17 mouse cellular contexts compared by ENCODE assay signal in the genomic region with DNA sequence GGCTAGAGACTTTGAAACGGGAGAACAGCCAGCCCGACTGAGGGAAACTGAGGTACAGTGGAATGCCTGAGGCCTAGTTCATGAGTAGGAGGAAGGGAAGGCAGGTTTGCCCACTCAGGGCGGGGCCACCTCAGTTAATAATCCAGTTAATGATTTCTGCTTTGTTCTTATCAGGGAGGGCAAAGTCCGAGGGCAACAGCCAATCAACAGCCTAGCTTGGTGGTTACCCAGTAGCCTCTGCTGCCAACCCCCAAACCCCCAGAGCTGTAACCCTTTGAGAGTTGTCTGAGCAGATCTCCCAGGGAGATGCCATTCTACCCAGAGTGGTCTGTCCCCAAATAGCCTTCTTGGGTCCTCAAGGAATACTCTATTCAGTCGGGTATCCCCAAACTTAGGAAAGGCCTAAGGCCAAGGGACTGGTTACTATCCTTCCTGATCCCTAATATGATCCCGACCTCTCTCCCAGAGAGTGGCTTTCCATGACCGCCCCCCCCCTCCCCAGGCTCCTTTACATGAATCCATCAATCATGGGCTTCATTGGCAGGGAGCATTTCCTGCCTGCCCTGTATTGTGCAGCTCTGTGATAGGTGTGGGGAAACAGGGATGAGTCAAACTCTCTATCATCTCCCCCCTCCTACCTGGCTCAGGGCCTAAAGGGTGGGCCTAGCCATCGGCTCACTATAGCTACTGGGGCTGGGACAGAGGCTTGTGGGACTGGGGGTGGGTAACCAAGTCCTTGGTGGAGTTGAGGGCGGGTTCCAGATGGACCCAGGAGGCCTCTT. TPM values are rescaled to one million over a fixed set of nuclear protein-coding genes. Genes with fewer than 3 reads are reported as not detected.
DNase-seq lines count a peak whose midpoint lies in the region; ATAC-seq lines count a peak whose summit lies in the region.
"Had no signal": no experiment of that assay in that cellular context is flagged by ENCODE, and none has a peak within 500 bp of the region (broad histone marks: within the 10 kb centered on the region; RNA-seq: fewer than 3 reads in every experiment).

No protein-coding gene starts in this region.

- H3K27me3 ChIP-seq in kidney, embryonic 15.5 days = peaks cover 11% of the 10 kb centered on the region; the same call in 1 of the 2 replicates
- peaks cover 53% of the 10 kb centered on the region for H3K27me3 ChIP-seq in liver, embryonic 12.5 days (replicated peaks)
- no peaks in the 10 kb centered on the region for H3K27me3 ChIP-seq in stomach, embryonic 16.5 days (ENCODE audit: control insufficient read depth, insufficient read depth, low read length)
- H3K27me3 ChIP-seq: lung, embryonic 15.5 days had no signal

- no peak for ATAC-seq in kidney, embryonic 15.5 days (replicated peaks; ENCODE audit: low FRiP score)
- peak; percentile 52 for ATAC-seq in liver, embryonic 12.5 days
- peak; percentile 76 for ATAC-seq in stomach, embryonic 16.5 days (ENCODE audit: insufficient read depth, low FRiP score)
- ATAC-seq: midbrain, embryonic 16.5 days had no signal

- no peaks in the 10 kb centered on the region for H3K36me3 ChIP-seq in kidney, embryonic 15.5 days
- no peaks in the 10 kb centered on the region for H3K36me3 ChIP-seq in liver, embryonic 12.5 days
- no peaks in the 10 kb centered on the region for H3K36me3 ChIP-seq in stomach, embryonic 16.5 days (ENCODE audit: control insufficient read depth, insufficient read depth, low read length)
- H3K36me3 ChIP-seq: forebrain, embryonic 10.5 days; hindbrain, embryonic 12.5 days; limb, embryonic 10.5 days; lung, embryonic 15.5 days had no signal

- no peak overlapping the region for H3K4me2 ChIP-seq in kidney, embryonic 15.5 days
- H3K4me2 ChIP-seq in liver, embryonic 12.5 days = peak overlapping the region; percentile 11
- peak overlapping the region; percentile 45 for H3K4me2 ChIP-seq in stomach, embryonic 16.5 days (ENCODE audit: low read depth, low read length)
- H3K4me2 ChIP-seq: hindbrain, embryonic 12.5 days; lung, embryonic 15.5 days had no signal

- H3K4me3 ChIP-seq in kidney, embryonic 15.5 days (replicated peaks) = no peak overlapping the region
- H3K4me3 ChIP-seq in liver, embryonic 12.5 days = no peak overlapping the region
- 0 out of 2 replicates have a peak overlapping the region, but pooled peaks have one; percentile 14 for H3K4me3 ChIP-seq in stomach, embryonic 16.5 days (replicated peaks; ENCODE audit: low read length)
- H3K4me3 ChIP-seq: forebrain, embryonic 10.5 days; hindbrain, embryonic 12.5 days; limb, embryonic 10.5 days; lung, embryonic 15.5 days; megakaryocyte, embryonic 14.5 days had no signal

- DNase-seq in adrenal gland, postnatal 14 days = peak; percentile 17
- DNase-seq in adrenal gland, postnatal 4 days (ENCODE audit: low spot score in 2 of 2) = no peak
- DNase-seq in right cerebral cortex, adult 18-20 months = no peak
- DNase-seq in cerebellum, adult 11 months = no peak
- DNase-seq in spleen, postnatal 10 days (ENCODE audit: low spot score in 2 of 2) = no peak
- DNase-seq: cerebellum, adult 11-12 months; layer of hippocampus, postnatal 36 days had no signal

- 76% methylated on average over 9 of the region's 9 CpGs for WGBS in kidney, embryonic 15.5 days
- 47% methylated on average over 9 of the region's 9 CpGs for WGBS in liver, embryonic 12.5 days (ENCODE audit: insufficient replicate concordance)
- 61% methylated on average over 9 of the region's 9 CpGs for WGBS in stomach, embryonic 16.5 days

- H3K9ac ChIP-seq in kidney, embryonic 15.5 days = no peak overlapping the region
- H3K9ac ChIP-seq in liver, embryonic 12.5 days = no peak overlapping the region
- H3K9ac ChIP-seq in stomach, embryonic 16.5 days (ENCODE audit: low read length) = peak overlapping the region; percentile 39
- H3K9ac ChIP-seq: hindbrain, embryonic 12.5 days; lung, embryonic 15.5 days had no signal

- no peaks in the 10 kb centered on the region for H3K9me3 ChIP-seq in kidney, embryonic 15.5 days (replicated peaks)
- no peaks in the 10 kb centered on the region for H3K9me3 ChIP-seq in liver, embryonic 12.5 days (replicated peaks)
- H3K9me3 ChIP-seq in stomach, embryonic 16.5 days (replicated peaks; ENCODE audit: control insufficient read depth, low read length) = no peaks in the 10 kb centered on the region
- H3K9me3 ChIP-seq: forebrain, embryonic 10.5 days; hindbrain, embryonic 12.5 days; limb, embryonic 10.5 days; lung, embryonic 15.5 days; megakaryocyte, embryonic 14.5 days had no signal

- H3K27ac ChIP-seq in kidney, embryonic 15.5 days = 0 out of 2 replicates have a peak overlapping the region, but pooled peaks have one; percentile 13
- peak overlapping the region; percentile 38 for H3K27ac ChIP-seq in liver, embryonic 12.5 days
- H3K27ac ChIP-seq in stomach, embryonic 16.5 days (ENCODE audit: low read length) = peak overlapping the region; percentile 77
- H3K27ac ChIP-seq: forebrain, embryonic 10.5 days; hindbrain, embryonic 12.5 days; kidney, postnatal 0 days; limb, embryonic 10.5 days; lung, embryonic 15.5 days had no signal

- H3K4me1 ChIP-seq in kidney, embryonic 15.5 days = peaks cover 22% of the 10 kb centered on the region
- H3K4me1 ChIP-seq in liver, embryonic 12.5 days = peaks cover 64% of the 10 kb centered on the region
- peaks cover 12% of the 10 kb centered on the region for H3K4me1 ChIP-seq in stomach, embryonic 16.5 days (ENCODE audit: control insufficient read depth, insufficient read depth, low read length)

RNA-seq across cellular contexts. Expression of a gene that starts 4.6 kb away (rescaled TPM):
- total RNA-seq in adrenal gland, postnatal 14 days (2021) = 2.6 and 4.7 TPM in 2 replicates
- total RNA-seq in adrenal gland, postnatal 4 days (2021) = 1 to 10 TPM; 6.2 to 9.1 TPM
- polyA plus RNA-seq in kidney, embryonic 15.5 days (2015; fragmentation: Nextera tagmentation; extraction: Ambion mirVana) = 3.3 and 4.2 TPM in 2 replicates
- 6.6 TPM in 2 replicates for polyA plus RNA-seq in liver, embryonic 12.5 days (2016; fragmentation: Nextera tagmentation; extraction: Ambion mirVana)
- polyA plus RNA-seq in stomach, embryonic 16.5 days (2015; fragmentation: Nextera tagmentation; extraction: Ambion mirVana) = 16.6 and 17.6 TPM in 2 replicates

RNA-seq across cellular contexts. Expression of a gene that starts 32.0 kb away (rescaled TPM):
- total RNA-seq in adrenal gland, postnatal 14 days (2021) = 20.6 and 21.7 TPM in 2 replicates
- total RNA-seq in adrenal gland, postnatal 4 days (2021) = 10 to 100 TPM; 32.9 to 35.8 TPM
- 109 and 111 TPM in 2 replicates for polyA plus RNA-seq in kidney, embryonic 15.5 days (2015; fragmentation: Nextera tagmentation; extraction: Ambion mirVana)
- polyA plus RNA-seq in liver, embryonic 12.5 days (2016; fragmentation: Nextera tagmentation; extraction: Ambion mirVana) = 198 and 200 TPM in 2 replicates
- polyA plus RNA-seq in stomach, embryonic 16.5 days (2015; fragmentation: Nextera tagmentation; extraction: Ambion mirVana) = 72.3 and 83.6 TPM in 2 replicates

RNA-seq across cellular contexts. Expression of a gene that starts 32.2 kb away (rescaled TPM):
- 161 and 170 TPM in 2 replicates for total RNA-seq in adrenal gland, postnatal 14 days (2021)
- total RNA-seq in adrenal gland, postnatal 4 days (2021) = 100 to 1,000 TPM; 161 to 182 TPM
- 477 and 511 TPM in 2 replicates for polyA plus RNA-seq in kidney, embryonic 15.5 days (2015; fragmentation: Nextera tagmentation; extraction: Ambion mirVana)
- polyA plus RNA-seq in liver, embryonic 12.5 days (2016; fragmentation: Nextera tagmentation; extraction: Ambion mirVana) = 350 and 353 TPM in 2 replicates
- polyA plus RNA-seq in stomach, embryonic 16.5 days (2015; fragmentation: Nextera tagmentation; extraction: Ambion mirVana) = 400 and 452 TPM in 2 replicates

RNA-seq across cellular contexts. Expression of a gene that starts 53.3 kb away (rescaled TPM):
- 324 and 362 TPM in 2 replicates for total RNA-seq in adrenal gland, postnatal 14 days (2021)
- total RNA-seq in adrenal gland, postnatal 4 days (2021) = 100 to 1,000 TPM; 225 to 254 TPM
- 95.3 and 108 TPM in 2 replicates for polyA plus RNA-seq in kidney, embryonic 15.5 days (2015; fragmentation: Nextera tagmentation; extraction: Ambion mirVana)
- polyA plus RNA-seq in liver, embryonic 12.5 days (2016; fragmentation: Nextera tagmentation; extraction: Ambion mirVana) = 86.4 and 91.6 TPM in 2 replicates
- 107 and 117 TPM in 2 replicates for polyA plus RNA-seq in stomach, embryonic 16.5 days (2015; fragmentation: Nextera tagmentation; extraction: Ambion mirVana)

Comparison
In these comparisons a context has a peak if more than half of its experiments do, and no peak if none do; other contexts are left out.
1. H3K27ac ChIP-seq: peak in every context shown above with its lines; median percentile 77 in stomach, embryonic 16.5 days; 38 in liver, embryonic 12.5 days; 13 in kidney, embryonic 15.5 days.